ENCODE assay signal across 19 mouse cellular contexts in genomic region chr10:89633736-89634426, GRCm38 (mm10). TPM values are rescaled to one million over a fixed set of nuclear protein-coding genes. Genes with fewer than 3 reads are reported as not detected.
DNase-seq lines count a peak whose midpoint lies in the region; ATAC-seq and TF ChIP-seq lines count a peak whose summit lies in the region.
"Had no signal": no experiment of that assay in that cellular context is flagged by ENCODE, and none has a peak within 500 bp of the region (broad histone marks: within the 10 kb centered on the region; RNA-seq: fewer than 3 reads in every experiment).

No protein-coding gene starts in this region.

- 91% methylated on average over 7 of the region's 7 CpGs for WGBS in kidney, embryonic 15.5 days
- WGBS in kidney, embryonic 14.5 days, result 95% methylated on average over 7 of the region's 7 CpGs
- 60% methylated on average over 7 of the region's 7 CpGs for WGBS in liver, postnatal 0 days (ENCODE audit: insufficient replicate concordance)
- WGBS in liver, embryonic 12.5 days (ENCODE audit: insufficient replicate concordance), result 50% methylated on average over 7 of the region's 7 CpGs

- no peak overlapping the region for H3K4me3 ChIP-seq in kidney, embryonic 15.5 days (replicated peaks)
- H3K4me3 ChIP-seq in kidney, embryonic 14.5 days (ENCODE audit: low read length), result no peak overlapping the region
- H3K4me3 ChIP-seq in liver, postnatal 0 days (ENCODE audit: low read depth, low read length), result no peak overlapping the region
- H3K4me3 ChIP-seq in liver, embryonic 12.5 days, result no peak overlapping the region
- H3K4me3 ChIP-seq: embryonic facial prominence, embryonic 12.5 days; forebrain, embryonic 15.5 days; heart, embryonic 15.5 days had no signal

- no peaks in the 10 kb centered on the region for H3K9me3 ChIP-seq in kidney, embryonic 15.5 days (replicated peaks)
- H3K9me3 ChIP-seq in kidney, embryonic 14.5 days (ENCODE audit: control insufficient read depth, low read length), result no peaks in the 10 kb centered on the region
- H3K9me3 ChIP-seq in liver, postnatal 0 days (ENCODE audit: low read length), result no peaks in the 10 kb centered on the region
- H3K9me3 ChIP-seq in liver, embryonic 12.5 days (replicated peaks), result no peaks in the 10 kb centered on the region
- H3K9me3 ChIP-seq: embryonic facial prominence, embryonic 12.5 days; forebrain, embryonic 15.5 days; G1E; heart, embryonic 15.5 days had no signal

- TF ChIP-seq CTCF in liver, postnatal 0 days (IDR thresholded peaks at IDR 0.05; ENCODE audit: low read depth), result no peak

- no peaks in the 10 kb centered on the region for H3K27me3 ChIP-seq in kidney, embryonic 15.5 days
- H3K27me3 ChIP-seq in kidney, embryonic 14.5 days (ENCODE audit: control insufficient read depth, insufficient read depth, low read length), result no peaks in the 10 kb centered on the region
- no peaks in the 10 kb centered on the region for H3K27me3 ChIP-seq in liver, postnatal 0 days (ENCODE audit: insufficient read depth, low read length)
- no peaks in the 10 kb centered on the region for H3K27me3 ChIP-seq in liver, embryonic 12.5 days (replicated peaks)
- H3K27me3 ChIP-seq: embryonic facial prominence, embryonic 12.5 days; forebrain, embryonic 15.5 days; heart, embryonic 15.5 days had no signal

- no peak for TF ChIP-seq EP300 in liver, postnatal 0 days (IDR thresholded peaks at IDR 0.05; ENCODE audit: low read depth)

- DNase-seq in kidney, adult 11 months, result peak; percentile 50
- peak; percentile 83 for DNase-seq in kidney, adult 9 months
- DNase-seq in liver, postnatal 0 days, result peak; percentile 45
- DNase-seq in yolk sac, embryonic 10.5 days (ENCODE audit: low spot score), result peak; percentile 54
- no peak for DNase-seq in lung, postnatal 14 days
- DNase-seq: B cell, adult 2 months; cerebellum, adult 11-12 months; cerebellum, adult 9-10 months; cerebellum, postnatal 25 days; gastrocnemius, postnatal 10 days had no signal

- no peaks in the 10 kb centered on the region for H3K4me1 ChIP-seq in kidney, embryonic 15.5 days
- H3K4me1 ChIP-seq in kidney, embryonic 14.5 days (ENCODE audit: control insufficient read depth, insufficient read depth, low read length), result no peaks in the 10 kb centered on the region
- peaks cover 3% of the 10 kb centered on the region for H3K4me1 ChIP-seq in liver, postnatal 0 days (ENCODE audit: insufficient read depth)
- peaks cover 5% of the 10 kb centered on the region; the same call in 1 of the 2 replicates for H3K4me1 ChIP-seq in liver, embryonic 12.5 days
- H3K4me1 ChIP-seq: embryonic facial prominence, embryonic 12.5 days; heart, embryonic 15.5 days had no signal

- H3K9ac ChIP-seq in kidney, embryonic 15.5 days, result no peak overlapping the region
- no peak overlapping the region for H3K9ac ChIP-seq in kidney, embryonic 14.5 days (ENCODE audit: low read depth, low read length)
- H3K9ac ChIP-seq in liver, postnatal 0 days (replicated peaks), result 0 out of 2 replicates have a peak overlapping the region, but pooled peaks have one; percentile 30
- no peak overlapping the region for H3K9ac ChIP-seq in liver, embryonic 12.5 days
- H3K9ac ChIP-seq: embryonic facial prominence, embryonic 12.5 days; forebrain, embryonic 15.5 days; heart, embryonic 15.5 days had no signal

- no peak for ATAC-seq in kidney, embryonic 15.5 days (replicated peaks; ENCODE audit: low FRiP score)
- ATAC-seq in kidney, embryonic 14.5 days (ENCODE audit: low FRiP score, low TSS enrichment), result no peak
- peak; percentile 73 for ATAC-seq in liver, postnatal 0 days
- no peak for ATAC-seq in liver, embryonic 12.5 days
- ATAC-seq: CD4-positive, CD25-positive, alpha-beta regulatory T cell, adult 4 months; forebrain, embryonic 15.5 days had no signal

- peaks cover 5% of the 10 kb centered on the region; the same call in 1 of the 2 replicates for H3K36me3 ChIP-seq in kidney, embryonic 15.5 days
- H3K36me3 ChIP-seq in kidney, embryonic 14.5 days (ENCODE audit: control insufficient read depth, insufficient read depth, low read length), result no peaks in the 10 kb centered on the region; the same call in 1 of the 2 replicates
- no peaks in the 10 kb centered on the region; the same call in 1 of the 2 replicates for H3K36me3 ChIP-seq in liver, postnatal 0 days (replicated peaks; ENCODE audit: insufficient read depth, low read length)
- 0 out of 2 replicates have a peak, but pooled peaks cover 5% of the 10 kb centered on the region for H3K36me3 ChIP-seq in liver, embryonic 12.5 days
- H3K36me3 ChIP-seq: embryonic facial prominence, embryonic 12.5 days; heart, embryonic 15.5 days had no signal

- H3K27ac ChIP-seq in kidney, embryonic 15.5 days, result no peak overlapping the region
- H3K27ac ChIP-seq in kidney, embryonic 14.5 days (ENCODE audit: low read depth, low read length), result no peak overlapping the region
- H3K27ac ChIP-seq in liver, postnatal 0 days (ENCODE audit: low read depth), result peak overlapping the region; percentile 95
- H3K27ac ChIP-seq in liver, embryonic 12.5 days, result no peak overlapping the region
- H3K27ac ChIP-seq: embryonic facial prominence, embryonic 12.5 days; forebrain, embryonic 15.5 days; heart, embryonic 15.5 days had no signal

- H3K4me2 ChIP-seq in kidney, embryonic 15.5 days, result no peak overlapping the region
- H3K4me2 ChIP-seq in kidney, embryonic 14.5 days (replicated peaks; ENCODE audit: low read depth, low read length), result no peak overlapping the region
- no peak overlapping the region for H3K4me2 ChIP-seq in liver, postnatal 0 days (ENCODE audit: low read depth, low read length)
- H3K4me2 ChIP-seq in liver, embryonic 12.5 days, result no peak overlapping the region
- H3K4me2 ChIP-seq: embryonic facial prominence, embryonic 12.5 days; forebrain, embryonic 15.5 days; heart, embryonic 11.5 days; heart, embryonic 15.5 days had no signal

RNA-seq across cellular contexts. Expression of gene Slc17a8, which starts 12.8 kb away (rescaled TPM):
- polyA plus RNA-seq in kidney, embryonic 15.5 days (2015; fragmentation: Nextera tagmentation; extraction: Ambion mirVana), result 0.70 and 1.2 TPM in 2 replicates
- 0.29 and 0.45 TPM in 2 replicates for polyA plus RNA-seq in kidney, embryonic 14.5 days (2014; fragmentation: Nextera tagmentation; extraction: Ambion mirVana)
- polyA plus RNA-seq in liver, postnatal 0 days (2015; fragmentation: Nextera tagmentation; extraction: Ambion mirVana), result 0.11 and 0.15 TPM in 2 replicates
- 0.02 and 0.05 TPM in 2 replicates for polyA plus RNA-seq in liver, embryonic 12.5 days (2016; fragmentation: Nextera tagmentation; extraction: Ambion mirVana)
- polyA plus RNA-seq: CD4-positive, CD25-positive, alpha-beta regulatory T cell, adult 4 months; G1E had no signal

RNA-seq across cellular contexts. Expression of gene Scyl2, which starts 52.2 kb away (rescaled TPM):
- 7.9 and 8.1 TPM in 2 replicates for polyA plus RNA-seq in kidney, embryonic 15.5 days (2015; fragmentation: Nextera tagmentation; extraction: Ambion mirVana)
- 9.2 and 16.0 TPM in 2 replicates for polyA plus RNA-seq in kidney, embryonic 14.5 days (2014; fragmentation: Nextera tagmentation; extraction: Ambion mirVana)
- 3.5 and 4.8 TPM in 2 replicates for polyA plus RNA-seq in liver, postnatal 0 days (2015; fragmentation: Nextera tagmentation; extraction: Ambion mirVana)
- polyA plus RNA-seq in liver, embryonic 12.5 days (2016; fragmentation: Nextera tagmentation; extraction: Ambion mirVana), result 6.2 and 7.4 TPM in 2 replicates
